ENCODE assay signal across 17 mouse cellular contexts in the genomic region with DNA sequence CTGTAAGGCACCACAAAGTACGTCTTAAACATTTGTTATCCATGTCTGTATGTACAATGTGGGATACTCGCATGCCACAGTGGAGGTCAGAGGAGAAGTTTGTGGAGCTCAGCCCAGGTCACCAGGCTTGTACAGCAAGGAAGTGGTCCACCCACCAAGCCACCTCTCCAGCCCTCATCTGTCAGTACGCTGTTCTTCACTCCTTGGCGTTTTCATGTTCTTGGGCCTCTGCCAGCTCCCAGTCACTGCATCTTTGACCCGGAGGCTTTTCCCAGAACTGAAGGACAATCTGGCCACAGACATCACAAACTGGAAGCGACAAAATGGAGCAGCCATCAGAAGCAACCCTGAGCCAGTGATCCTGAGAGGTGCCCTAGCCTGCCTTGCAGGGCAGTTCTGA. TPM values are rescaled to one million over a fixed set of nuclear protein-coding genes. Genes with fewer than 3 reads are reported as not detected.
A peak's percentile ranks its signal among the peaks of the same experiment; 100 is the strongest.
DNase-seq lines count a peak whose midpoint lies in the region; ATAC-seq lines count a peak whose summit lies in the region.
"Had no signal": no experiment of that assay in that cellular context is flagged by ENCODE, and none has a peak within 500 bp of the region (broad histone marks: within the 10 kb centered on the region; RNA-seq: fewer than 3 reads in every experiment).

No protein-coding gene starts in this region.

- no peak overlapping the region for H3K27ac ChIP-seq in heart, embryonic 16.5 days (ENCODE audit: low read length)
- H3K27ac ChIP-seq in kidney, embryonic 16.5 days (ENCODE audit: low read length): peak overlapping the region; percentile 1; the same call in 1 of the 2 replicates
- no peak overlapping the region for H3K27ac ChIP-seq in forebrain, embryonic 12.5 days
- H3K27ac ChIP-seq: embryonic facial prominence, embryonic 12.5 days; forebrain, embryonic 13.5 days; neural tube, embryonic 12.5 days; stomach, postnatal 0 days had no signal

- intact Hi-C loops in heart, postnatal 25 days (cut with DNase I): no loop called here

- no peak overlapping the region for H3K4me2 ChIP-seq in heart, embryonic 16.5 days (ENCODE audit: low read depth, low read length)
- no peak overlapping the region for H3K4me2 ChIP-seq in kidney, embryonic 16.5 days (replicated peaks; ENCODE audit: low read depth, low read length)
- H3K4me2 ChIP-seq in forebrain, embryonic 12.5 days: no peak overlapping the region
- H3K4me2 ChIP-seq: embryonic facial prominence, embryonic 12.5 days; forebrain, embryonic 13.5 days; midbrain, embryonic 11.5 days; neural tube, embryonic 12.5 days had no signal

- no peaks in the 10 kb centered on the region for H3K27me3 ChIP-seq in heart, embryonic 16.5 days (ENCODE audit: control insufficient read depth, insufficient read depth, low read length)
- H3K27me3 ChIP-seq in kidney, embryonic 16.5 days (ENCODE audit: insufficient read depth, low read length): no peaks in the 10 kb centered on the region
- no peaks in the 10 kb centered on the region for H3K27me3 ChIP-seq in forebrain, embryonic 12.5 days
- H3K27me3 ChIP-seq: embryonic facial prominence, embryonic 12.5 days; forebrain, embryonic 13.5 days; neural tube, embryonic 12.5 days had no signal

- ATAC-seq in heart, embryonic 16.5 days (replicated peaks; ENCODE audit: extremely low read depth, insufficient read depth, low FRiP score): peak; percentile 55; the same call in 1 of the 2 replicates
- ATAC-seq in kidney, embryonic 16.5 days (ENCODE audit: low FRiP score, low TSS enrichment): peak; percentile 66
- ATAC-seq in forebrain, embryonic 12.5 days (ENCODE audit: low FRiP score): no peak
- ATAC-seq: forebrain, embryonic 13.5 days had no signal

- H3K9ac ChIP-seq in heart, embryonic 16.5 days (ENCODE audit: low read length): no peak overlapping the region
- no peak overlapping the region for H3K9ac ChIP-seq in kidney, embryonic 16.5 days (replicated peaks; ENCODE audit: low read length)
- H3K9ac ChIP-seq in forebrain, embryonic 12.5 days: no peak overlapping the region
- H3K9ac ChIP-seq: embryonic facial prominence, embryonic 12.5 days; forebrain, embryonic 13.5 days; neural tube, embryonic 12.5 days had no signal

- H3K36me3 ChIP-seq in heart, embryonic 16.5 days (ENCODE audit: control insufficient read depth, insufficient read depth): no peaks in the 10 kb centered on the region; the same call in 1 of the 2 replicates
- no peaks in the 10 kb centered on the region for H3K36me3 ChIP-seq in kidney, embryonic 16.5 days (ENCODE audit: insufficient read depth, low read length)
- H3K36me3 ChIP-seq in forebrain, embryonic 12.5 days (replicated peaks): no peaks in the 10 kb centered on the region
- H3K36me3 ChIP-seq: embryonic facial prominence, embryonic 12.5 days; neural tube, embryonic 12.5 days had no signal

- no peak for DNase-seq in heart, postnatal 25 days (ENCODE audit: low spot score)
- DNase-seq in adrenal gland, postnatal 25 days: peak; percentile 63
- DNase-seq in lung, postnatal 25 days (ENCODE audit: low spot score): peak; percentile 35
- no peak for DNase-seq in thymus, postnatal 0 days (ENCODE audit: low spot score)
- no peak for DNase-seq in layer of hippocampus, adult 18-20 months (ENCODE audit: low spot score in 2 of 2)
- DNase-seq: cerebellum, adult 9-10 months; layer of hippocampus, postnatal 36 days; liver; right cerebral cortex, postnatal 4 days had no signal

- 30% methylated on average over 6 of the region's 6 CpGs for WGBS in heart, embryonic 16.5 days
- 58% methylated on average over 6 of the region's 6 CpGs for WGBS in kidney, embryonic 16.5 days
- 93% methylated on average over 6 of the region's 6 CpGs for WGBS in forebrain, embryonic 12.5 days

- H3K4me1 ChIP-seq in heart, embryonic 16.5 days (ENCODE audit: control insufficient read depth, insufficient read depth, low read length): peaks cover 4% of the 10 kb centered on the region
- H3K4me1 ChIP-seq in kidney, embryonic 16.5 days (ENCODE audit: insufficient read depth, low read length): peaks cover 3% of the 10 kb centered on the region; the same call in 1 of the 2 replicates
- no peaks in the 10 kb centered on the region for H3K4me1 ChIP-seq in forebrain, embryonic 12.5 days
- H3K4me1 ChIP-seq: embryonic facial prominence, embryonic 12.5 days; forebrain, embryonic 13.5 days; neural tube, embryonic 12.5 days had no signal

- H3K9me3 ChIP-seq in heart, embryonic 16.5 days (replicated peaks; ENCODE audit: control insufficient read depth, low read length): peaks cover 7% of the 10 kb centered on the region
- peaks cover 6% of the 10 kb centered on the region for H3K9me3 ChIP-seq in kidney, embryonic 16.5 days (ENCODE audit: low read length)
- H3K9me3 ChIP-seq in forebrain, embryonic 12.5 days: peaks cover 7% of the 10 kb centered on the region
- H3K9me3 ChIP-seq: neural tube, embryonic 12.5 days had no signal

- H3K4me3 ChIP-seq in heart, embryonic 16.5 days (ENCODE audit: low read length): no peak overlapping the region
- H3K4me3 ChIP-seq in kidney, embryonic 16.5 days (ENCODE audit: low read length): no peak overlapping the region
- H3K4me3 ChIP-seq in forebrain, embryonic 12.5 days (replicated peaks): no peak overlapping the region
- H3K4me3 ChIP-seq: embryonic facial prominence, embryonic 12.5 days; forebrain, embryonic 13.5 days; neural tube, embryonic 12.5 days had no signal

RNA-seq across cellular contexts. Expression of gene Tuba3b, which starts 22.7 kb away (rescaled TPM):
- polyA plus RNA-seq in heart, embryonic 16.5 days (2015; fragmentation: Nextera tagmentation; extraction: Ambion mirVana): 0.24 and 0.58 TPM in 2 replicates
- under 1 TPM in 1 of 2 experiments, not detected in 1; 0.20 TPM for total RNA-seq in heart, postnatal 25 days (2021)
- total RNA-seq in adrenal gland, postnatal 25 days (2021): not detected in 2 replicates
- 0.31 TPM in 1 of 2 replicates, not detected in the other for polyA plus RNA-seq in kidney, embryonic 16.5 days (2015; fragmentation: Nextera tagmentation; extraction: Ambion mirVana)
- polyA plus RNA-seq in thymus, postnatal 0 days (2015; fragmentation: Nextera tagmentation; extraction: Ambion mirVana): 0.09 and 0.21 TPM in 2 replicates
- not detected in 2 replicates for polyA plus RNA-seq in forebrain, embryonic 12.5 days (2016; fragmentation: Nextera tagmentation; extraction: Ambion mirVana)
- not detected for total RNA-seq in layer of hippocampus, adult 18-20 months (2021)
- total RNA-seq: layer of hippocampus, postnatal 36 days had no signal
- polyA plus RNA-seq: embryonic facial prominence, embryonic 12.5 days; forebrain, embryonic 13.5 days; midbrain, embryonic 11.5 days; neural tube, embryonic 12.5 days; stomach, postnatal 0 days had no signal

RNA-seq across cellular contexts. Expression of gene Lmntd1, which starts 24.1 kb away (rescaled TPM):
- polyA plus RNA-seq in heart, embryonic 16.5 days (2015; fragmentation: Nextera tagmentation; extraction: Ambion mirVana): 10.9 and 16.8 TPM in 2 replicates
- total RNA-seq in heart, postnatal 25 days (2021): 1 to 10 TPM; 2.1 to 2.3 TPM
- 0.39 and 0.90 TPM in 2 replicates for total RNA-seq in adrenal gland, postnatal 25 days (2021)
- 1.6 and 1.8 TPM in 2 replicates for polyA plus RNA-seq in kidney, embryonic 16.5 days (2015; fragmentation: Nextera tagmentation; extraction: Ambion mirVana)
- 0.33 and 0.78 TPM in 2 replicates for polyA plus RNA-seq in thymus, postnatal 0 days (2015; fragmentation: Nextera tagmentation; extraction: Ambion mirVana)
- polyA plus RNA-seq in forebrain, embryonic 12.5 days (2016; fragmentation: Nextera tagmentation; extraction: Ambion mirVana): 0.29 and 0.47 TPM in 2 replicates
- total RNA-seq in layer of hippocampus, adult 18-20 months (2021): 1 to 10 TPM in 1 of 2 experiments, under 1 TPM in 1; 0.97 to 1.5 TPM

Comparison
In these comparisons a context has a peak if more than half of its experiments do, and no peak if none do; other contexts are left out.
1. DNase-seq: peak in adrenal gland, postnatal 25 days (single experiment) and lung, postnatal 25 days (single experiment); none in heart, postnatal 25 days (single experiment), thymus, postnatal 0 days (single experiment) and layer of hippocampus, adult 18-20 months (0 of 2).